Mouse (Mus musculus) heart, embryonic 16.5 days (tissue): ENCODE results near the gene Ruvbl1. TPM values are rescaled to one million over a fixed set of nuclear protein-coding genes. Genes with fewer than 3 reads are reported as not detected.

ENCODE experiments used
- ATAC-seq: fragments of 200-750 bp; cut with Nextera tagmentation; replicated peaks from 2 replicates; pipeline ENCODE4 v1.8.0; 2017; ENCODE audit warnings: moderate number of reproducible peaks; ENCODE audit not compliant: insufficient read depth, low FRiP score; ENCODE audit errors: extremely low read depth
- H3K27ac ChIP-seq: fragments of 300-500 bp; sonication (generic); 2 replicates; pipeline ENCODE4 v1.5.1; 2014; ENCODE audit warnings: mild to moderate bottlenecking, low read length, control low read depth, moderate library complexity
- H3K27me3 ChIP-seq: fragments of 300-500 bp; sonication (generic); 2 replicates; pipeline ENCODE4 v1.6.1; 2014; ENCODE audit warnings: low read length, mixed read lengths; ENCODE audit not compliant: control insufficient read depth, insufficient read depth
- H3K36me3 ChIP-seq: fragments of 300-500 bp; sonication (generic); 2 replicates; pipeline ENCODE4 v1.6.1; 2014; ENCODE audit not compliant: control insufficient read depth, insufficient read depth
- H3K4me1 ChIP-seq: fragments of 300-500 bp; sonication (generic); 2 replicates; pipeline ENCODE4 v1.6.1; 2014; ENCODE audit warnings: low read length, mixed read lengths; ENCODE audit not compliant: control insufficient read depth, insufficient read depth
- H3K4me2 ChIP-seq: fragments of 300-500 bp; sonication (generic); 2 replicates; pipeline ENCODE4 v1.6.1; 2014; ENCODE audit warnings: low read depth, mild to moderate bottlenecking, control low read depth, low read length
- H3K4me3 ChIP-seq: fragments of 300-500 bp; sonication (generic); 2 replicates; pipeline ENCODE4 v1.5.1; 2014; ENCODE audit warnings: mild to moderate bottlenecking, control low read depth, low read length
- H3K9ac ChIP-seq: fragments of 300-500 bp; sonication (generic); 2 replicates; pipeline ENCODE4 v1.6.1; 2014; ENCODE audit warnings: low read length, control low read depth
- H3K9me3 ChIP-seq: fragments of 300-500 bp; sonication (generic); replicated peaks from 2 replicates; pipeline ENCODE4 v1.6.1; 2016; ENCODE audit warnings: low read length; ENCODE audit not compliant: control insufficient read depth
- WGBS: fragments of 180-500 bp; shearing (Covaris S2); extraction: QIAGEN DNeasy Blood & Tissue Kit; methylation state at CpG from one replicate; pipeline ENCODE4 v1.1.7; 2014; 5-methylcytosine and 5-hydroxymethylcytosine counted together
- polyA plus RNA-seq: library from polyadenylated mRNA; unstranded; fragments of >200 nt; fragmentation: Nextera tagmentation; extraction: Ambion mirVana; gene quantifications from 2 replicates; pipeline ENCODE4 v1.2.1, GENCODE M21; 2015

Gene Ruvbl1
- polyA plus RNA-seq: 80.8 and 90.5 TPM in 2 replicates

DNA sequence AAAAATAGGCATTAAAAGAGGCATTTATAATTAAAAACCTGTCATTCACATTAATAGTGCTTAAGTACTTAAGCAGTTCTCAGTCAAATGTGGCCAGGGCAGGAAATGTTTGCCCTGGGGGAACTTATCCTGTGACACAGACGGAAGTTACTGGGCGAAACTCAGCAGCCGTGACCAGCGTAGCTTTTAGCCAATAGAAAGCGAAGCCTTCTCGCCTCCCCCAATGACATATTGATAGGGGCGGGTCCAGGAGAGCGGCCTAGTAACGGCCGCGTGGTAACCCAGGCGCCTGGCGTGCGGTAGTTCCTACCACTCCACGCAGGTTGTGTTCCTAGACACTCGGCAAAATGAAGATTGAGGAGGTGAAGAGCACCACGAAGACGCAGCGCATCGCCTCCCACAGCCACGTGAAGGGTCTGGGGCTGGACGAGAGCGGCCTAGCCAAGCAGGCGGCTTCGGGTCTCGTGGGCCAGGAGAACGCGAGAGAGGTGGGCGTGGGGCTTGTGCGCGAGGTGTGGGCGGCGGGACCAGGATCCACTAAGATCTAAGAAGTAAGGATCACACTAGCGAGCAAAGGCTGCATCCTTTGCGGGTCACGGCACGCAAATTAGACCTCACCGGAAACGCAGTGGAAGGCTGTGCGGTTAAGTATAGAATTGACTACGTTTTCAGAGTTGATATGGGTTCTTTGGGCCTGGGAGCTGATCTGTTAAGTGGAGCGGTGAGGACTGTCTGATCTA lies at the start of gene Ruvbl1:
Ruvbl1 (plus strand) TSS at position 229 of the 740 bp plus-strand sequence.
- H3K4me3 ChIP-seq: peak within 1 kb of the TSS; percentile 62
- peak; percentile 99 for ATAC-seq
- H3K4me1 ChIP-seq: peaks cover 8% of the 10 kb centered on the region
- H3K9me3 ChIP-seq: no peaks in the 10 kb centered on the region
- H3K27ac ChIP-seq: no peak within 1 kb of the TSS
- WGBS: under 1% methylated on average over 42 of the region's 42 CpGs
- peak within 1 kb of the TSS; percentile 81 for H3K4me2 ChIP-seq
- peak within 1 kb of the TSS; percentile 70 for H3K9ac ChIP-seq
- peaks cover 17% of the 10 kb centered on the region for H3K36me3 ChIP-seq
- no peaks in the 10 kb centered on the region for H3K27me3 ChIP-seq

GRCm38 (mm10) chr6:88416130-88416758 lies 49.0 kb upstream of the Ruvbl1 start:
- no peak for ATAC-seq

GRCm38 (mm10) chr6:88431202-88431601 lies 34.0 kb upstream of the Ruvbl1 start:
- Histone ChIP-seq H3K9ac (no peak overlapping the region), H3K4me1 (peaks cover 9% of the 10 kb centered on the region; the same call in 1 of the 2 replicates), H3K4me3 (no peak overlapping the region), H3K27me3 (no peaks in the 10 kb centered on the region), H3K4me2 (no peak overlapping the region), H3K9me3 (no peaks in the 10 kb centered on the region), H3K36me3 (no peaks in the 10 kb centered on the region), H3K27ac (no peak overlapping the region)
- peak; percentile 79 for ATAC-seq
- 14% methylated on average over 4 of the region's 4 CpGs for WGBS

More at GRCm38 (mm10) chr6:88416130-88416758, 49.0 kb upstream of the Ruvbl1 start:
- Histone ChIP-seq H3K4me1 (peaks cover 4% of the 10 kb centered on the region; the same call in 1 of the 2 replicates), H3K4me3 (no peak overlapping the region), H3K4me2 (no peak overlapping the region), H3K27ac (no peak overlapping the region), H3K36me3 (no peaks in the 10 kb centered on the region), H3K9me3 (no peaks in the 10 kb centered on the region), H3K9ac (no peak overlapping the region), H3K27me3 (no peaks in the 10 kb centered on the region)
- WGBS: 63% methylated on average over 7 of the region's 7 CpGs

DNA sequence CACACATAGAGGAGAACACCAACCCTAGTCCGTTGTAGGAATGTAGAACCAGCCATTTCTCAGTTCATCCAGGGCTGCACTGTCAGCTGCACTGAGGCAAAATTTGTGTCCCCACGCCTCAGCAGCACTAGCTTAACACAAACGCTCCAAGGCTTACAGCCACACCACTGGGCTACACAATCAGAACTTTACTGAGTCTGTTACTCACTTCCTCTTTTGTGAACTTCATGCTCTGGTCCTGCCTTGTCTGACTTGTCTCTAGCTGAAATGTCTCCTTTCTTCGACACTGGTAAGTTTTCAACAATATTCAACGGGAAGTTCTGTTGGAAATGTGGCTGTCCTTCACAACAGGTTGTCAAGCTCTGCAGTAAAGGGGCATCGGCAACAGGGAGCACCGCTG lies 29.6 kb upstream of the Ruvbl1 start:
- Histone ChIP-seq H3K9ac (no peak overlapping the region), H3K36me3 (no peaks in the 10 kb centered on the region), H3K4me3 (no peak overlapping the region), H3K27me3 (no peaks in the 10 kb centered on the region), H3K4me2 (no peak overlapping the region), H3K27ac (no peak overlapping the region), H3K9me3 (no peaks in the 10 kb centered on the region), H3K4me1 (peaks cover 3% of the 10 kb centered on the region; the same call in 1 of the 2 replicates)
- no peak for ATAC-seq
- WGBS: 80% methylated on average over 7 of the region's 7 CpGs

- 66% methylated on average over 4 of the region's 4 CpGs for WGBS
- H3K4me1 ChIP-seq: peaks cover 3% of the 10 kb centered on the region; the same call in 1 of the 2 replicates
- no peaks in the 10 kb centered on the region for H3K9me3 ChIP-seq
- H3K27ac ChIP-seq: no peak overlapping the region
- H3K27me3 ChIP-seq: no peaks in the 10 kb centered on the region
- H3K9ac ChIP-seq: no peak overlapping the region
- H3K36me3 ChIP-seq: no peaks in the 10 kb centered on the region
- ATAC-seq: no peak
- H3K4me3 ChIP-seq: no peak overlapping the region
- H3K4me2 ChIP-seq: no peak overlapping the region
Observed at GRCm38 (mm10) chr6:88439056-88439455, 26.2 kb upstream of the Ruvbl1 start.

- ATAC-seq: 0 out of 2 replicates have a peak, but pooled peaks have one; percentile 41
- Histone ChIP-seq H3K4me2 (no peak overlapping the region), H3K9ac (no peak overlapping the region), H3K9me3 (no peaks in the 10 kb centered on the region), H3K27ac (no peak overlapping the region; the same call in 1 of the 2 replicates), H3K4me3 (no peak overlapping the region), H3K27me3 (no peaks in the 10 kb centered on the region), H3K4me1 (peaks cover 8% of the 10 kb centered on the region; the same call in 1 of the 2 replicates), H3K36me3 (no peaks in the 10 kb centered on the region)
- WGBS: 81% methylated on average over 3 of the region's 3 CpGs
Observed at GRCm38 (mm10) chr6:88442551-88442950, 22.7 kb upstream of the Ruvbl1 start.

DNA sequence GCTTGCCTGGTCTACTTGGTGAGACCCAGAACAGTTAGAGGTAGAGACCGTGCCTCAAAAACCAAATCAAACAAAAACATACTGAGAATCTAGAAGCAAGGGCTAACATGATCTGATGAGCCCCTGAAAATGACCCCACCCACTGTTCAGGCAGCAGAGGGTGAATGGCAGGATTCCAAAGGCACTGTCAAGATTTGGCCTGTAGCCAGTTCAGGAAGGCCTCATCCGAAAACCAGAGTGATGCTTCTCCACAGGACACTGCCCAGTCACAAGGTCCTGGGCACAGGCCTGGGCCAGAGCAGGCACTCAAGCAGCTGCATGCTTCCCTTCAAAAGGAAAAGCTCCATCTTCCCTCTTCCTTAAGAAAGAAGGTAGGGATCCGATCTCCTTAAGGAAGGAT lies 21.8 kb upstream of the Ruvbl1 start:
- no peak overlapping the region; the same call in 1 of the 2 replicates for H3K27ac ChIP-seq
- ATAC-seq: no peak
- peaks cover 8% of the 10 kb centered on the region; the same call in 1 of the 2 replicates for H3K4me1 ChIP-seq
- H3K4me2 ChIP-seq: no peak overlapping the region
- H3K4me3 ChIP-seq: no peak overlapping the region
- H3K9ac ChIP-seq: no peak overlapping the region
- no peaks in the 10 kb centered on the region for H3K36me3 ChIP-seq
- H3K9me3 ChIP-seq: no peaks in the 10 kb centered on the region
- H3K27me3 ChIP-seq: no peaks in the 10 kb centered on the region
- 74% methylated on average over 3 of the region's 3 CpGs for WGBS

GRCm38 (mm10) chr6:88444076-88444750 lies 21.0 kb upstream of the Ruvbl1 start:
- Histone ChIP-seq H3K4me1 (peaks cover 8% of the 10 kb centered on the region; the same call in 1 of the 2 replicates), H3K36me3 (no peaks in the 10 kb centered on the region), H3K27me3 (no peaks in the 10 kb centered on the region), H3K27ac (no peak overlapping the region), H3K4me2 (no peak overlapping the region), H3K9me3 (no peaks in the 10 kb centered on the region), H3K4me3 (no peak overlapping the region), H3K9ac (no peak overlapping the region)
- ATAC-seq: no peak
- 85% methylated on average over 7 of the region's 7 CpGs for WGBS
